Mouse (Mus musculus): ENCODE results near the gene Gm47959. TPM values are rescaled to one million over a fixed set of nuclear protein-coding genes. Genes with fewer than 3 reads are reported as not detected.
A peak's percentile ranks its signal among the peaks of the same experiment; 100 is the strongest.

Gene Gm47959
- total and polyA plus RNA-seq, 2 experiments from 2014 or later, result not detected

- Histone ChIP-seq H3K36me3 (ENCODE audit: insufficient read depth, low read length) (no peaks in the 10 kb centered on the region), H3K4me3 (ENCODE audit: low read length) (no peak overlapping the region), H3K27ac (no peak overlapping the region), H3K4me2 (ENCODE audit: low read depth, low read length) (no peak overlapping the region), H3K27me3 (ENCODE audit: insufficient read depth, low read length) (no peaks in the 10 kb centered on the region), H3K9me3 (ENCODE audit: low read length) (no peaks in the 10 kb centered on the region), H3K9ac (replicated peaks; ENCODE audit: low read length) (no peak overlapping the region), H3K4me1 (ENCODE audit: insufficient read depth, low read length) (no peaks in the 10 kb centered on the region)
- 88% methylated on average over 6 of the region's 6 CpGs for WGBS
- DNase-seq (ENCODE audit: low spot score) (no peak), ATAC-seq (no peak)
- no peak for TF ChIP-seq CTCF (IDR thresholded peaks at IDR 0.05; ENCODE audit: low read depth)
Measured at GRCm38 (mm10) chr1:82992093-82992492, 8.3 kb upstream of the Gm47959 start.

GRCm38 (mm10) chr1:82993947-82994346, 6.4 kb upstream of the Gm47959 start:
- Histone ChIP-seq H3K27ac (no peak overlapping the region), H3K4me1 (ENCODE audit: insufficient read depth, low read length) (no peaks in the 10 kb centered on the region), H3K27me3 (ENCODE audit: insufficient read depth, low read length) (no peaks in the 10 kb centered on the region), H3K4me3 (ENCODE audit: low read length) (no peak overlapping the region), H3K36me3 (ENCODE audit: insufficient read depth, low read length) (no peaks in the 10 kb centered on the region), H3K4me2 (ENCODE audit: low read depth, low read length) (no peak overlapping the region), H3K9me3 (ENCODE audit: low read length) (no peaks in the 10 kb centered on the region), H3K9ac (replicated peaks; ENCODE audit: low read length) (no peak overlapping the region)
- 83% methylated on average over 3 of the region's 3 CpGs for WGBS
- DNase-seq (ENCODE audit: low spot score), result no peak
- ATAC-seq, result no peak
- no peak for TF ChIP-seq CTCF (IDR thresholded peaks at IDR 0.05; ENCODE audit: low read depth)

DNA sequence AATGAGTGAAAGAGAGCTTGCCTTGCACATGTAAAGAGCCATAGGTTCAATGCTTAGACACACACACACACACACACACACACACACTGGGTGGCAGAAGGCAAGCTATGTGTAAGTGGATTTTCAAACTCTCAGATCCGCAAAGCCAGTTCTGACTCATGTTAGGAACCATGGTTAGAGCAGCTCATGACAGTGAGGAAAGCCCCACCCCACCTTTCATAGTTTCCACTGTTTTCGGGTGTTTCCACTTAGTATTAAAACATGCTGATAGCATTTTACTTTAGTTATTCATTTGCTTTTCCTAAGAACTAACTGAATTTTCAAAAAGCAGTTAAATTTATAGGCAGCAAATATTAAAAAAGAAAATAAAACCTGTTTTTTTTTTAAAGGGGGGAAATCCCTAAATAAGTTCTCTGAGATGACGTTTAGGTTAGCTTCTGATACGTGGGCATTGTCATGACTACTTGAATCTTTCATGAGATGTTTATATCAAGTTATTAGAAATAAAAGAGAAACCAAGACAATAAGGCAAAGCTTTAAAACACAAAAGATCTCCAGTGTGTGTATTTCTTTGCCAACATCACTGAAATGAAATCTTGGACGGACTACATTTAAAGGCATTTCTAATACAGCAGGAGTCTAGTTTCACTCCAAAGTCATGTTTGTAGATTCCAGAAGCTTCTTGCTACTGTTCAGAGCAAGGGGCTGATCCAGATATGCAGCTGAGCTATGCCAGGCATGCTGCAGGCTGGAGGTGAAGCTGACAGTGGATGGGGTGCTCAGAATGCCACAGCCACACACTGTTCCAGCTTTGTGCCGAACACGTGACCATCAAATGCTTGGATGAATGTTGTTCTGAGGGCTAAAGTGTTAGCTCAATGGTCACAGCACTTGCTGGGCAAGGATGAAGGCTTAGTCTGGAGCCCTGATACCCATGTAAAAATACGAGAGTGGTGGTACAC, 6.2 kb downstream of the Gm47959 start:
- DNase-seq (ENCODE audit: low spot score), result no peak
- H3K4me1 ChIP-seq (ENCODE audit: insufficient read depth, low read length), result no peaks in the 10 kb centered on the region
- no peak for ATAC-seq
- H3K27ac ChIP-seq, result no peak overlapping the region
- no peaks in the 10 kb centered on the region for H3K36me3 ChIP-seq (ENCODE audit: insufficient read depth, low read length)
- no peak overlapping the region for H3K9ac ChIP-seq (replicated peaks; ENCODE audit: low read length)
- WGBS, result 79% methylated on average over 8 of the region's 8 CpGs
- TF ChIP-seq CTCF (IDR thresholded peaks at IDR 0.05; ENCODE audit: low read depth), result no peak
- H3K27me3 ChIP-seq (ENCODE audit: insufficient read depth, low read length), result no peaks in the 10 kb centered on the region
- H3K4me3 ChIP-seq (ENCODE audit: low read length), result no peak overlapping the region
- no peaks in the 10 kb centered on the region for H3K9me3 ChIP-seq (ENCODE audit: low read length)
- no peak overlapping the region for H3K4me2 ChIP-seq (ENCODE audit: low read depth, low read length)

- Histone ChIP-seq H3K36me3 (ENCODE audit: insufficient read depth, low read length) (no peaks in the 10 kb centered on the region), H3K9me3 (ENCODE audit: low read length) (no peaks in the 10 kb centered on the region), H3K9ac (replicated peaks; ENCODE audit: low read length) (no peak overlapping the region), H3K27me3 (ENCODE audit: insufficient read depth, low read length) (no peaks in the 10 kb centered on the region), H3K27ac (no peak overlapping the region), H3K4me1 (ENCODE audit: insufficient read depth, low read length) (no peaks in the 10 kb centered on the region), H3K4me2 (ENCODE audit: low read depth, low read length) (no peak overlapping the region), H3K4me3 (ENCODE audit: low read length) (no peak overlapping the region)
- WGBS, result 70% methylated on average over 6 of the region's 6 CpGs
- TF ChIP-seq CTCF (IDR thresholded peaks at IDR 0.05; ENCODE audit: low read depth), result no peak
- DNase-seq (ENCODE audit: low spot score) (peak; percentile 18), ATAC-seq (no peak)
Measured at GRCm38 (mm10) chr1:83007471-83007870, 7.1 kb downstream of the Gm47959 start.

- TF ChIP-seq CTCF (IDR thresholded peaks at IDR 0.05; ENCODE audit: low read depth), result no peak
- Histone ChIP-seq H3K27ac (no peak overlapping the region), H3K9me3 (ENCODE audit: low read length) (no peaks in the 10 kb centered on the region), H3K4me2 (ENCODE audit: low read depth, low read length) (no peak overlapping the region), H3K4me1 (ENCODE audit: insufficient read depth, low read length) (no peaks in the 10 kb centered on the region), H3K36me3 (ENCODE audit: insufficient read depth, low read length) (no peaks in the 10 kb centered on the region), H3K9ac (replicated peaks; ENCODE audit: low read length) (no peak overlapping the region), H3K4me3 (ENCODE audit: low read length) (no peak overlapping the region), H3K27me3 (ENCODE audit: insufficient read depth, low read length) (no peaks in the 10 kb centered on the region)
- ATAC-seq (no peak), DNase-seq (ENCODE audit: low spot score) (no peak)
- 95% methylated on average over 3 of the region's 3 CpGs for WGBS
Measured at GRCm38 (mm10) chr1:83014477-83014876, 14.1 kb downstream of the Gm47959 start.

DNA sequence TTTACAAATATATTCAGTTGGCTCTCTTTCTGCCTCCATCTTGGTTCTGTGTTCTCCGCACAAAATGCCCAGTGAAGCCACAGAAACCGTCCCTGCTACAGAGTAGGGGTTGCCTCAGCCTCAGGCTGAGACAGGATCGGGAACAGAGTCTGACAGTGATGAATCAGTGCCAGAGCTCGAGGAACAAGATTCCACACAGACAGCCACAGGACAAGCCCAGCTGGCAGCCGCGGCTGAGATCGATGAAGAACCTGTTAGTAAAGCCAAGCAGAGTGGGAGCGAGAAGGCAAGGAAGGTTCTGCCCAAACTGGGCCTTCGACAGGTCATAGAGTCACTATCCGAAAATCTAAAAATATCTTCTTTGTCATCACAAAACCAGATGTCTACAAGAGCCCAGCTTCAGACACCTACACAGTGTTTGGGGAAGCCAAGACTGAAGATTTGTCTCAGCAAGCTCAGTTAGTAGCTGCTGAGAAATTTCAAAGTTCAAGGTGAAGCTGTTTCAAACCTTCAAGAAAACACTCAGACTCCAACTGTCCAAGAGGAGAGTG, 15.1 kb downstream of the Gm47959 start:
- Histone ChIP-seq H3K27me3 (ENCODE audit: insufficient read depth, low read length) (no peaks in the 10 kb centered on the region), H3K4me3 (ENCODE audit: low read length) (no peak overlapping the region), H3K27ac (no peak overlapping the region), H3K9ac (replicated peaks; ENCODE audit: low read length) (no peak overlapping the region), H3K4me2 (ENCODE audit: low read depth, low read length) (no peak overlapping the region), H3K36me3 (ENCODE audit: insufficient read depth, low read length) (no peaks in the 10 kb centered on the region), H3K4me1 (ENCODE audit: insufficient read depth, low read length) (no peaks in the 10 kb centered on the region), H3K9me3 (ENCODE audit: low read length) (no peaks in the 10 kb centered on the region)
- no peak for TF ChIP-seq CTCF (IDR thresholded peaks at IDR 0.05; ENCODE audit: low read depth)
- DNase-seq (ENCODE audit: low spot score) (no peak), ATAC-seq (no peak)
- WGBS, result 80% methylated on average over 10 of the region's 10 CpGs

DNA sequence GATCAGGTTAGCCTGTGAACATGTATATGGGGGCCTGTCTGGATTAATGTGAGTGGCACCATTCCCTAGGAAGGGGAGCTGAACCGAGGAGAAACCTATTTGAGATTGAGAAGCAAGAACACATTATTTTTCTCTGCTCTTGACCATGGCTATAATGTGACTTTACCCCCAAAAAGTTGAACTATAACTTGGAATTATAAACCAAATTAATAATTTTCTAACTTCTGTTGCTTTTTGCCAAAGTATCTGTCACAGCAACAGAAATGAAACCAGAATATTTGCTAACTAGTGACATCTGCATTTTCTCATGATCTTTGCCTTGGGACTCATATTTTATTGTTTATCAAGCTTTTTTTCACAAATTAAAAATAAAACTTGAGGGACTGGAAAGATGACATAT, 16.2 kb downstream of the Gm47959 start:
- no peak for DNase-seq (ENCODE audit: low spot score)
- H3K27ac ChIP-seq, result no peak overlapping the region
- no peaks in the 10 kb centered on the region for H3K27me3 ChIP-seq (ENCODE audit: insufficient read depth, low read length)
- ATAC-seq, result no peak
- H3K4me1 ChIP-seq (ENCODE audit: insufficient read depth, low read length), result no peaks in the 10 kb centered on the region
- H3K36me3 ChIP-seq (ENCODE audit: insufficient read depth, low read length), result no peaks in the 10 kb centered on the region
- H3K9ac ChIP-seq (replicated peaks; ENCODE audit: low read length), result no peak overlapping the region
- H3K4me3 ChIP-seq (ENCODE audit: low read length), result no peak overlapping the region
- H3K9me3 ChIP-seq (ENCODE audit: low read length), result no peaks in the 10 kb centered on the region
- no peak for TF ChIP-seq CTCF (IDR thresholded peaks at IDR 0.05; ENCODE audit: low read depth)
- no peak overlapping the region for H3K4me2 ChIP-seq (ENCODE audit: low read depth, low read length)
- 63% methylated on average over 1 of the region's 1 CpGs for whole genome bisulfite sequencing
